Mouse (Mus musculus) cortical plate, adult 2 months (tissue): Measurements from ENCODE around the gene Mrpl9.

ENCODE experiments used
- CTCF ChIP-seq: fragments of 200-500 bp; IDR thresholded peaks from 2 replicates; pipeline ENCODE4 v1.5.1; 2011; ENCODE audit warnings: mild to moderate bottlenecking, control low read depth, low read length; ENCODE audit not compliant: insufficient read depth; ENCODE audit errors: extremely low read depth
- POLR2A ChIP-seq: fragments of 200-500 bp; IDR thresholded peaks from 2 replicates; pipeline ENCODE4 v1.6.1; 2011; ENCODE audit warnings: mild to moderate bottlenecking, low read length, control low read depth; ENCODE audit not compliant: insufficient read depth; ENCODE audit errors: extremely low read depth

DNA sequence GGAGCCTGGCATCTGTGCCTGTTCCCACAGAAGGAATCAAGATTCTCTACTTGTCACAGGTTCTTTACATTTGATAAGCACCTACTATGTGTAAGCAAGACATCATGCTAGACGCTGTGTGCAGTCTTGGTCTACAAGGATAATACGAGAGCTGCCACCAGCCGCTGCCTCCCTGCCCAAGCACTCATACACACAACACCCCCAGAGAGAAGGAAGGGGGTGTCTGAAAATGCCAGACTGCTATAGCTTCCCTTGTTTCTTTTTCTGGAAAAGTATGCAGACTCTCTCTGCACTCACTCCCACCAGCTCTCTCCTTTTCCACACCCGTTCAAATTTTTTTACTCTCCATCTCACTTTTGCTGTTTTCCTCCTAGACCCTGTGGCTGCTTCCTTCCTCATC lies 34.3 kb downstream of the Mrpl9 start:
- TF ChIP-seq CTCF (no peak), POLR2A (peak; percentile 59; the same call in 1 of the 2 replicates)
